Mouse (Mus musculus): ENCODE measurements around the gene Cox6a2.
"Not testable (repeated sequence)": the region's sequence is repeated elsewhere in the genome, so short reads cannot be mapped to it uniquely, and the experiment has no call there.

Cox6a2 gene

GRCm38 (mm10) chr7:128231741-128232140 is 25.6 kb upstream of the Cox6a2 start:
- peak in 1 of 2 experiments; percentile 32 for DNase-seq

- DNase-seq: peak in 1 of 2 experiments; percentile 48
Measured at GRCm38 (mm10) chr7:128220936-128221335, 14.7 kb upstream of the Cox6a2 start.

GRCm38 (mm10) chr7:128219952-128220351 is 13.8 kb upstream of the Cox6a2 start:
- DNase-seq: no peak

GRCm38 (mm10) chr7:128209826-128210225 is 3.6 kb upstream of the Cox6a2 start:
- DNase-seq: peak; percentile 67 to 69

- peak; percentile 55 to 76 for DNase-seq
Measured at GRCm38 (mm10) chr7:128208187-128208586, 2.0 kb upstream of the Cox6a2 start.

GRCm38 (mm10) chr7:128205695-128206094 is 492 bp downstream of the Cox6a2 start:
- no peak for DNase-seq

GRCm38 (mm10) chr7:128204179-128204578 is 2.0 kb downstream of the Cox6a2 start:
- DNase-seq: no peak

- DNase-seq: no peak
Measured at GRCm38 (mm10) chr7:128203071-128203470, 3.1 kb downstream of the Cox6a2 start.

GRCm38 (mm10) chr7:128201607-128202006 is 4.6 kb downstream of the Cox6a2 start:
- DNase-seq: no peak

- DNase-seq: no peak
Measured at GRCm38 (mm10) chr7:128181691-128182090, 24.5 kb downstream of the Cox6a2 start.

- DNase-seq: no peak
Measured at GRCm38 (mm10) chr7:128180546-128180945, 25.6 kb downstream of the Cox6a2 start.

- DNase-seq: no peak
Measured at GRCm38 (mm10) chr7:128180126-128180525, 26.1 kb downstream of the Cox6a2 start.

GRCm38 (mm10) chr7:128178385-128178784 is 27.8 kb downstream of the Cox6a2 start:
- DNase-seq: no peak

- DNase-seq: no peak
Measured at GRCm38 (mm10) chr7:128169996-128170395, 36.2 kb downstream of the Cox6a2 start.

GRCm38 (mm10) chr7:128166391-128166790 is 39.8 kb downstream of the Cox6a2 start:
- no peak for DNase-seq

GRCm38 (mm10) chr7:128164001-128164400 is 42.2 kb downstream of the Cox6a2 start:
- no peak for DNase-seq

- not testable (repeated sequence) for DNase-seq
Measured at GRCm38 (mm10) chr7:128158688-128159354, 47.4 kb downstream of the Cox6a2 start.

All from kidney, postnatal 36 days (tissue).